Mouse (Mus musculus): ENCODE measurements around the gene Gm21985. TPM values are rescaled to one million over a fixed set of nuclear protein-coding genes. Genes with fewer than 3 reads are reported as not detected.

The Gm21985 gene
- polyA plus RNA-seq, 1 experiment from 2014 or later: not detected

DNA sequence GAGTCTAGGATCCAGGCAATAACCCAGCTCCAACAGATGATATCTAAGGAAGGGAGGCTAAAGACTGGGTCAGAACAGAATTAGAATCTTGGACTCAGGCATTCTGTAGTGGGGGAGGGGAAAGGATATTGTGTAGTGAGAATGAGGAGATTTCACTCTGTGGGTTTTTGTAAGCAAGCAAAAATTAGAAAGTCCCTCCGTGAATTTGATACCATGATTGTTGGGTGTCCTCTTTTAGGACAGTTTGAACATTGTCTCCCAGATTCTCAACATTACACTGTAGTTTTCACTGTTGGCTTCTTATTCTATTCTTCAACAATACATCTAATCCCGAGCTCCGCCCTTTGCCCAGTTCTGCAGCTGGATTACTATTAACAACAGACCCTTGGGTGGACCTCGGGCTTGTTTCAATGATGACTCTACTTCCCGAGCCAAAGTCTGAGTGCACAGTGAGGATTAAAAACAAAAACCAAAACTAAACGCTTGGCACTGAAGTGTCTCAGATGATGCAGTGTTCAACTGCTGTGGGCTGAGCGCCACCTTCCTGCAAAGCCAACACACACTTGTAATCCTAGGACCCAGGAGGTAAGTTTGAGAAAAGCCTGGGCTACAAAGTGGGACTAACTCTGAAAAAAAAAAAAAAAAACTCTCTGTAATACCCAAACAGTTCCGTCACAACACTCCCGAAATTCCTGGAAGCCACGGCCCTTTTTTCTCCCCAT is 6.7 kb upstream of the Gm21985 start, which contains the start of gene Nutm1:
TSS of gene Nutm1 (minus strand) at position 51 of the 722 bp plus-strand sequence.
- Histone ChIP-seq H3K9ac (ENCODE audit: low read depth, low read length) (no peak within 1 kb of the TSS), H3K4me3 (ENCODE audit: low read depth, low read length) (no peak within 1 kb of the TSS), H3K27ac (replicated peaks; ENCODE audit: low read depth, low read length) (no peak within 1 kb of the TSS), H3K4me1 (ENCODE audit: control insufficient read depth, insufficient read depth, low read length) (peaks cover 5% of the 10 kb centered on the region), H3K36me3 (ENCODE audit: control insufficient read depth, insufficient read depth, low read length) (0 out of 2 replicates have a peak, but pooled peaks cover 3% of the 10 kb centered on the region), H3K27me3 (replicated peaks; ENCODE audit: control insufficient read depth, insufficient read depth, low read length) (no peaks in the 10 kb centered on the region), H3K4me2 (ENCODE audit: low read depth, low read length) (no peak within 1 kb of the TSS), H3K9me3 (ENCODE audit: control insufficient read depth, low read length) (no peaks in the 10 kb centered on the region)
- WGBS: 71% methylated on average over 10 of the region's 10 CpGs
- ATAC-seq (ENCODE audit: low read depth) (no peak), DNase-seq (ENCODE audit: low spot score) (no peak)

DNA sequence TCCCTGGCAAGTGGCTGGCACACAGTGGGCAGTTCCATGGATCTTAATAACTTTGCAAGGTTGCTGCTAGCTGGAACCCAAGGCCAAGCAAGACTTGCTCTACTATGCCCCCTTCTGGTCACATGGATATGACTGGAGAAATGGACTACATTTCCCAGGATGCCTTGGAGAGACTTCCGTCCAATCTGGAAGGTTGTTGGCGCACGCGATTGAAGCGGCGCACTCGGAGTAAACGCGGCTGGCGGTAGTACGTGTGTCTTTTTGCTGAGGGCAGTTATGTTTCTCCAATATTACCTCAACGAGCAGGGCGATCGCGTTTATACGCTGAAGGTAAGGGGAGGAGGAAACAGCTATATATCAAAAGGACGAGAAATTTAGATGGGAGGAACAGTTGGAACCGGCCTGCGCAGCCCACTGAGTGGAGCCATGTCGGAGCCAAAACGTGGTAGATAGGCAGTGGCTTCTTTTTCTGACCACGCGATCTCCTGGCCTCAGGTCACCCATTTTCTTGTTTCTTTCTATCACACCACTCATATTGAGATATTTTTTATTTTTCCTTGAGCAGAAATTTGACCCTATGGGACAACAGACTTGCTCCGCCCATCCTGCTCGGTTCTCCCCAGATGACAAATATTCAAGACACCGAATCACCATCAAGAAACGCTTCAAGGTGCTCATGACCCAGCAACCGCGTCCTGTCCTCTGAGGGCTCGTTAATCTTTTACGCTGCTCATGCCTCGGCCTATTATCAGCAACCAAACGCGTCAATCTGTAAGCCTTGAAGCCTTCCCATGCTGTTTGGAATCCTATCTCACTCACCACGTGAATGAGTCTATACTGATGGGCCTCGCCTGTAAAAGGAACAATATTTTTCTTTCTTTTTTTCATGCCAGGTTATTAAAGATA is 4.1 kb upstream of the Gm21985 start, which contains the start of gene Nop10:
TSS of gene Nop10 (plus strand) at position 179 of the 906 bp plus-strand sequence.
- WGBS: under 1% methylated on average over 36 of the region's 36 CpGs
- H3K27me3 ChIP-seq (replicated peaks; ENCODE audit: control insufficient read depth, insufficient read depth, low read length): no peaks in the 10 kb centered on the region
- H3K9ac ChIP-seq (ENCODE audit: low read depth, low read length): peak within 1 kb of the TSS; percentile 73
- 0 out of 2 replicates have a peak, but pooled peaks cover 3% of the 10 kb centered on the region for H3K36me3 ChIP-seq (ENCODE audit: control insufficient read depth, insufficient read depth, low read length)
- peaks cover 13% of the 10 kb centered on the region for H3K4me1 ChIP-seq (ENCODE audit: control insufficient read depth, insufficient read depth, low read length)
- DNase-seq (ENCODE audit: low spot score) (peak; percentile 95), ATAC-seq (ENCODE audit: low read depth) (peak; percentile 45)
- peak within 1 kb of the TSS; percentile 67 for H3K27ac ChIP-seq (replicated peaks; ENCODE audit: low read depth, low read length)
- peak within 1 kb of the TSS; percentile 75 for H3K4me3 ChIP-seq (ENCODE audit: low read depth, low read length)
- H3K4me2 ChIP-seq (ENCODE audit: low read depth, low read length): peak within 1 kb of the TSS; percentile 68
- no peaks in the 10 kb centered on the region for H3K9me3 ChIP-seq (ENCODE audit: control insufficient read depth, low read length)

GRCm38 (mm10) chr2:112262779-112263295 is 3.3 kb upstream of the Gm21985 start:
- Histone ChIP-seq H3K4me2 (ENCODE audit: low read depth, low read length) (peak overlapping the region; percentile 68), H3K27me3 (replicated peaks; ENCODE audit: control insufficient read depth, insufficient read depth, low read length) (no peaks in the 10 kb centered on the region), H3K9me3 (ENCODE audit: control insufficient read depth, low read length) (no peaks in the 10 kb centered on the region), H3K4me3 (ENCODE audit: low read depth, low read length) (peak overlapping the region; percentile 75), H3K9ac (ENCODE audit: low read depth, low read length) (peak overlapping the region; percentile 73), H3K4me1 (ENCODE audit: control insufficient read depth, insufficient read depth, low read length) (peaks cover 16% of the 10 kb centered on the region), H3K36me3 (ENCODE audit: control insufficient read depth, insufficient read depth, low read length) (0 out of 2 replicates have a peak, but pooled peaks cover 3% of the 10 kb centered on the region), H3K27ac (replicated peaks; ENCODE audit: low read depth, low read length) (no peak overlapping the region)
- no peak for DNase-seq (ENCODE audit: low spot score)
- ATAC-seq (ENCODE audit: low read depth): no peak
- WGBS: 30% methylated on average over 4 of the region's 4 CpGs

DNA sequence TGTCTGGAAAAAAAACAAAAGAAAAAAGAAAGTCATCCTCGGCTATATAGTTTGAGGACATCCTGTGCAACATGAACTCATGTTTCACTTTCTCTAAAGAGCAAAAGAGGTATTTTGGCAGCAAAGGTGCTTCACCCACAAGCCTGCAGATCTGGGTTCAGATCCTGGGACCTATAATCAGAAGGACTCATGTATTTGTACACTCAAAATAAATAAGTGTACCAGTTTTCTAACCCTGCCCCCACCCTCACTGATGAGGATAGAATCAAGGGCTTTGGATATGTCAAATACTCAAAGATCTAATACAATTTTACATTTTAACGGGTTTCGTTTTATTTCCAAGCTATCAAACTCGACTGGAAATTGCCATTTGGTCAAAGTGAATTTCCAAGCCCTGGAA is 1.8 kb upstream of the Gm21985 start:
- Histone ChIP-seq H3K27ac (replicated peaks; ENCODE audit: low read depth, low read length) (no peak overlapping the region), H3K9ac (ENCODE audit: low read depth, low read length) (no peak overlapping the region), H3K27me3 (replicated peaks; ENCODE audit: control insufficient read depth, insufficient read depth, low read length) (no peaks in the 10 kb centered on the region), H3K4me2 (ENCODE audit: low read depth, low read length) (no peak overlapping the region), H3K36me3 (ENCODE audit: control insufficient read depth, insufficient read depth, low read length) (0 out of 2 replicates have a peak, but pooled peaks cover 3% of the 10 kb centered on the region), H3K9me3 (ENCODE audit: control insufficient read depth, low read length) (no peaks in the 10 kb centered on the region), H3K4me3 (ENCODE audit: low read depth, low read length) (no peak overlapping the region), H3K4me1 (ENCODE audit: control insufficient read depth, insufficient read depth, low read length) (peaks cover 18% of the 10 kb centered on the region)
- WGBS: 77% methylated on average over 4 of the region's 4 CpGs
- ATAC-seq (ENCODE audit: low read depth) (no peak), DNase-seq (ENCODE audit: low spot score) (no peak)

DNA sequence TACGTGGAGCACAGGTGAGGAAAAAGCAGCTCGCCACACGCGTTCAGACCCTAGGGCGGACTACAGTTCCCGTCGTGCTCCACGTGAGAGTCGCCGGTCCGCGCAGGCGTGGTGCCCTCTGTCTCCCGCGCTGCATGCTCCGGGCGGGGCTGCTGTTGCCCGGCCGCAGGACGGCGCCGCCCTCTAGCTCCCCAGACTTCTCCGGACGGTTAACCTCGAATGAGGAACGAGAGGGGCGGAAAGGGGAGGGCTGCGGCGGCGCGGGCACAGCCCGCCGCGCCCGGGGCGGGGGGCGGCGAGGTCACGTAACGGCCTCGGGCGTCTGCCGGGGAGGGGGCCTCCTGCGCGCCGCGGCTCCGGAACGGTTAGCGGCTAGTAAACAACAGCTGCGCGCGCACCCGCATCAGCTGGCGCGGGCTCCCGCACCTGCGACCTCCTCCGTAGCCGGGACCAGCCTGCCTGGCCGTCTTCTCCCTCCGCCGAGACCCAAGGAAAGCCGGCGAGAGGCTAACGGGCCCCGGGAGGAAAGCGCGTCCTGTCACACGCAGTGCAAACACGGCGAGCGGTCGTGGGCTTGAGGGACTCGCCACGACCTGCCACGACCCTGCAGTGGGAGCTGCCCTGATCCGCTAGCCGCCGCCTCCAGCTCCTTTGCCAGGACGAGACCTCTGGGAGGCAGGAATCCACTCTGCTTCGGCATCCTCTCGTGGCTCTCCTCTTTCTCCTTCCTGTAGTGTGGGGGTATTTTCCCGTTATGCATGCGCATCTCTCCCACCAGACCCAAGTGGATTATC is 469 bp upstream of the Gm21985 start, which contains the start of gene Slc12a6:
TSS of gene Slc12a6 (plus strand) at position 378 of the 794 bp plus-strand sequence.
- ATAC-seq (ENCODE audit: low read depth) (peak; percentile 97), DNase-seq (ENCODE audit: low spot score) (peak; percentile 95)
- H3K9ac ChIP-seq (ENCODE audit: low read depth, low read length): peak within 1 kb of the TSS; percentile 84
- H3K4me1 ChIP-seq (ENCODE audit: control insufficient read depth, insufficient read depth, low read length): peaks cover 18% of the 10 kb centered on the region
- under 1% methylated on average over 44 of the region's 85 CpGs for WGBS
- peak within 1 kb of the TSS; percentile 85 for H3K27ac ChIP-seq (replicated peaks; ENCODE audit: low read depth, low read length)
- H3K9me3 ChIP-seq (ENCODE audit: control insufficient read depth, low read length): no peaks in the 10 kb centered on the region
- H3K36me3 ChIP-seq (ENCODE audit: control insufficient read depth, insufficient read depth, low read length): 0 out of 2 replicates have a peak, but pooled peaks cover 3% of the 10 kb centered on the region
- no peaks in the 10 kb centered on the region for H3K27me3 ChIP-seq (replicated peaks; ENCODE audit: control insufficient read depth, insufficient read depth, low read length)
- H3K4me2 ChIP-seq (ENCODE audit: low read depth, low read length): peak within 1 kb of the TSS; percentile 65
- H3K4me3 ChIP-seq (ENCODE audit: low read depth, low read length): peak within 1 kb of the TSS; percentile 81

GRCm38 (mm10) chr2:112266780-112267179 is 666 bp downstream of the Gm21985 start:
- Histone ChIP-seq H3K4me2 (ENCODE audit: low read depth, low read length) (peak overlapping the region; percentile 65), H3K4me3 (ENCODE audit: low read depth, low read length) (peak overlapping the region; percentile 81), H3K9ac (ENCODE audit: low read depth, low read length) (peak overlapping the region; percentile 84), H3K27me3 (replicated peaks; ENCODE audit: control insufficient read depth, insufficient read depth, low read length) (no peaks in the 10 kb centered on the region), H3K27ac (replicated peaks; ENCODE audit: low read depth, low read length) (no peak overlapping the region), H3K36me3 (ENCODE audit: control insufficient read depth, insufficient read depth, low read length) (0 out of 2 replicates have a peak, but pooled peaks cover 3% of the 10 kb centered on the region), H3K4me1 (ENCODE audit: control insufficient read depth, insufficient read depth, low read length) (peaks cover 18% of the 10 kb centered on the region), H3K9me3 (ENCODE audit: control insufficient read depth, low read length) (no peaks in the 10 kb centered on the region)
- ATAC-seq (ENCODE audit: low read depth): no peak
- no peak for DNase-seq (ENCODE audit: low spot score)
- 46% methylated on average over 10 of the region's 10 CpGs for WGBS

DNA sequence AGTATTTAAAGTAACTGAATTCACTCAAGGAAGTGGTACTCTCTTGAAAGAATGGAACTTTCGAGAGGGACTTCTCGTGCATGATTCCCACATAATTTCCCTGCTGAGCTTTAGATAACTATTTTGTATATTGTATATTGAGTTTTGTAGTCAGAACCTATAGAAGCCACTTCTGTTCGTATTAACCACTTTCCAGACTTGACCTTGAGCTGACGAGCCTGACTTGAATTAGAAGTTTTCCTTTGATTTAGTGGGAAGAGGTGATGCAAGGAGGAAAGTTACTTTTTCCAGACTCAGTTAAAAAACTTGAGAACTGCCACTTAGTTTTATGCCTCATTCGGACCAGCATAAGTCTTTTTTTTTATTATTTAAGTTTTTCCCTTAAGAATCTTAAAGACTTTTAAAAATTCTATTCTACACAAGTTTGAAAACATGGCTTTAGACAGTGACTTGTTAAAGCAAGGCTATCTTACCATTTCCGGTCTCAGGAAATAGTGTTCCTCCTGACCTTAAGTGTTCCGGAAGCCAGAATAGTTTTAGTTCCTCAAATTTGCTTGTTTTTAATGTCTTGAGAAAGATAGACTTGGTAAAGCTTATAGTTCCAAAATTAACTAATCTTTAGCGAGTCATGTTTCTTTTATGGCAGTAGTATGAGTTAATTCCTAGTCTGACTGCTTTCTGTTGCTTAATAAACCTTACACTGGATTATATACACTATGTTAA is 1.6 kb downstream of the Gm21985 start:
- Histone ChIP-seq H3K27me3 (replicated peaks; ENCODE audit: control insufficient read depth, insufficient read depth, low read length) (no peaks in the 10 kb centered on the region), H3K9ac (ENCODE audit: low read depth, low read length) (no peak overlapping the region), H3K4me2 (ENCODE audit: low read depth, low read length) (peak overlapping the region; percentile 65), H3K36me3 (ENCODE audit: control insufficient read depth, insufficient read depth, low read length) (0 out of 2 replicates have a peak, but pooled peaks cover 3% of the 10 kb centered on the region), H3K9me3 (ENCODE audit: control insufficient read depth, low read length) (no peaks in the 10 kb centered on the region), H3K4me1 (ENCODE audit: control insufficient read depth, insufficient read depth, low read length) (peaks cover 17% of the 10 kb centered on the region), H3K4me3 (ENCODE audit: low read depth, low read length) (peak overlapping the region; percentile 81), H3K27ac (replicated peaks; ENCODE audit: low read depth, low read length) (no peak overlapping the region)
- WGBS: 73% methylated on average over 8 of the region's 8 CpGs
- DNase-seq (ENCODE audit: low spot score) (no peak), ATAC-seq (ENCODE audit: low read depth) (no peak)
